Mouse (Mus musculus) E14TG2a.4 (cell line): ENCODE data around the gene Sctr.

ENCODE experiments used
- CTCF ChIP-seq: conservative IDR thresholded peaks from 2 replicates; pipeline ENCODE4 v1.5.1; 2014; ENCODE audit warnings: low read length
- NANOG ChIP-seq: IDR thresholded peaks from 2 replicates; pipeline ENCODE4 v1.6.1; 2014; ENCODE audit warnings: borderline replicate concordance, low read length, mixed read lengths
- POU5F1 ChIP-seq: IDR thresholded peaks from 2 replicates; pipeline ENCODE4 v1.6.1; 2014; ENCODE audit warnings: low read length, borderline replicate concordance

DNA sequence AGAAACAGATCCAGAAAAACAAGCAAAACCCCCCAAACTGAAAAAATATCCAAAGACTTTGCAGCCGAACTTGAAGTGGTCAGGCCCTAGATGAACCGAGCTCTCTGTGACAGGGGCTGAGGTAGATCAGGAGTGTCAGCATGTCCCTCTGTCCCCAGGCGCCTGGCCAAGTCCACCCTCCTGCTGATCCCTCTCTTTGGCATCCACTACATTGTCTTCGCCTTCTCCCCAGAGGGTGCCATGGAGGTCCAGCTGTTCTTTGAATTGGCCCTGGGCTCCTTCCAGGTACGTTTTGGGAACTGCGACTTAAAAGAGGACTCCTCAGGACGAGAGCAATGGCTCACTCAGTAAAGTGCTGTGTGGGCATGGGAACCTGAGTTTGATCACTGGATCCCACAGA, 49.5 kb downstream of the Sctr start:
- no peak for TF ChIP-seq CTCF
- no peak for TF ChIP-seq NANOG
- TF ChIP-seq POU5F1, result no peak
